Mouse (Mus musculus): ENCODE measurements around the gene Cdc73. TPM values are rescaled to one million over a fixed set of nuclear protein-coding genes. Genes with fewer than 3 reads are reported as not detected.

Gene Cdc73
- polyA plus RNA-seq, 1 experiment from 2014 or later, result 29.3 TPM

Other genes starting within 250 kb of the Cdc73 start
- gene B3galt2, start 62.2 kb downstream of the Cdc73 start, polyA plus RNA-seq (2016; fragmentation: Nextera tagmentation; extraction: Ambion mirVana), result 0.28 and 0.31 TPM in 2 replicates
- gene Glrx2, start 13.4 kb upstream of the Cdc73 start, polyA plus RNA-seq (2016; fragmentation: Nextera tagmentation; extraction: Ambion mirVana), result 98.0 and 98.7 TPM in 2 replicates
- gene Trove2, start 74.2 kb upstream of the Cdc73 start, polyA plus RNA-seq (2016; fragmentation: Nextera tagmentation; extraction: Ambion mirVana), result 20.7 and 21.5 TPM in 2 replicates
- gene Uchl5, start 74.4 kb upstream of the Cdc73 start, polyA plus RNA-seq (2016; fragmentation: Nextera tagmentation; extraction: Ambion mirVana), result 63.7 and 70.4 TPM in 2 replicates